Mouse (Mus musculus): Measurements from ENCODE around the gene Cers3.
A peak's percentile ranks its signal among the peaks of the same experiment; 100 is the strongest.

Cers3 gene

GRCm38 (mm10) chr7:66843846-66844245 is 100.5 kb downstream of the Cers3 start:
- no peak for DNase-seq

- no peak for DNase-seq
Observed at GRCm38 (mm10) chr7:66846582-66846981, 103.3 kb downstream of the Cers3 start.

GRCm38 (mm10) chr7:66847299-66847698 is 104.0 kb downstream of the Cers3 start:
- no peak for DNase-seq

GRCm38 (mm10) chr7:66849316-66849715 is 106.0 kb downstream of the Cers3 start:
- DNase-seq: no peak

- no peak for DNase-seq
Observed at GRCm38 (mm10) chr7:66852164-66852563, 108.9 kb downstream of the Cers3 start.

- DNase-seq: no peak
Observed at GRCm38 (mm10) chr7:66857610-66858009, 114.3 kb downstream of the Cers3 start.

- DNase-seq: no peak
Observed at GRCm38 (mm10) chr7:66858247-66859075, 115.2 kb downstream of the Cers3 start.

- no peak for DNase-seq
Observed at GRCm38 (mm10) chr7:66859220-66859619, 115.9 kb downstream of the Cers3 start.

GRCm38 (mm10) chr7:66866944-66867718 is 123.8 kb downstream of the Cers3 start:
- DNase-seq: no peak

- no peak for DNase-seq
Observed at GRCm38 (mm10) chr7:66867719-66868501, 124.6 kb downstream of the Cers3 start.

- DNase-seq: peak; percentile 90
Observed at GRCm38 (mm10) chr7:66871520-66871919, 128.2 kb downstream of the Cers3 start.

- DNase-seq: no peak
Observed at GRCm38 (mm10) chr7:66871940-66872511, 128.7 kb downstream of the Cers3 start.

GRCm38 (mm10) chr7:66873235-66873634 is 129.9 kb downstream of the Cers3 start:
- DNase-seq: no peak
